Mouse (Mus musculus) kidney, embryonic 15.5 days (tissue): ENCODE data around the gene Tbl2. TPM values are rescaled to one million over a fixed set of nuclear protein-coding genes. Genes with fewer than 3 reads are reported as not detected.

ENCODE experiments used
- ATAC-seq: fragments of 200-750 bp; cut with Nextera tagmentation; replicated peaks from 2 replicates; pipeline ENCODE4 v1.8.0; 2017; ENCODE audit warnings: moderate TSS enrichment; ENCODE audit not compliant: low FRiP score
- H3K27ac ChIP-seq: fragments of 300-500 bp; sonication (generic); 2 replicates; pipeline ENCODE4 v1.5.1; 2015; ENCODE audit warnings: mild to moderate bottlenecking, inconsistent platforms
- H3K27me3 ChIP-seq: fragments of 300-500 bp; sonication (generic); 2 replicates; pipeline ENCODE4 v1.6.1; 2015; ENCODE audit warnings: inconsistent platforms
- H3K36me3 ChIP-seq: fragments of 300-500 bp; sonication (generic); 2 replicates; pipeline ENCODE4 v1.6.1; 2015; ENCODE audit warnings: inconsistent platforms
- H3K4me1 ChIP-seq: fragments of 300-500 bp; sonication (generic); 2 replicates; pipeline ENCODE4 v1.6.1; 2015; ENCODE audit warnings: inconsistent platforms
- H3K4me2 ChIP-seq: fragments of 300-500 bp; sonication (generic); 2 replicates; pipeline ENCODE4 v1.6.1; 2015; ENCODE audit warnings: moderate library complexity, mild to moderate bottlenecking, inconsistent platforms
- H3K4me3 ChIP-seq: fragments of 300-500 bp; sonication (generic); replicated peaks from 2 replicates; pipeline ENCODE4 v1.5.1; 2015; ENCODE audit warnings: mild to moderate bottlenecking, inconsistent platforms
- H3K9ac ChIP-seq: fragments of 300-500 bp; sonication (generic); 2 replicates; pipeline ENCODE4 v1.6.1; 2015; ENCODE audit warnings: mild to moderate bottlenecking, inconsistent platforms
- H3K9me3 ChIP-seq: fragments of 300-500 bp; sonication (generic); replicated peaks from 2 replicates; pipeline ENCODE4 v1.6.1; 2016; ENCODE audit warnings: inconsistent platforms
- WGBS: fragments of 180-500 bp; shearing (Covaris S2); methylation state at CpG from one replicate; pipeline ENCODE4 v1.1.7; 2015; ENCODE audit warnings: mixed read lengths; 5-methylcytosine and 5-hydroxymethylcytosine counted together
- polyA plus RNA-seq: library from polyadenylated mRNA; unstranded; fragments of >200 nt; fragmentation: Nextera tagmentation; extraction: Ambion mirVana; gene quantifications from 2 replicates; pipeline ENCODE4 v1.2.1, GENCODE M21; 2015

The Tbl2 gene
- polyA plus RNA-seq: 25.5 and 26.8 TPM in 2 replicates

DNA sequence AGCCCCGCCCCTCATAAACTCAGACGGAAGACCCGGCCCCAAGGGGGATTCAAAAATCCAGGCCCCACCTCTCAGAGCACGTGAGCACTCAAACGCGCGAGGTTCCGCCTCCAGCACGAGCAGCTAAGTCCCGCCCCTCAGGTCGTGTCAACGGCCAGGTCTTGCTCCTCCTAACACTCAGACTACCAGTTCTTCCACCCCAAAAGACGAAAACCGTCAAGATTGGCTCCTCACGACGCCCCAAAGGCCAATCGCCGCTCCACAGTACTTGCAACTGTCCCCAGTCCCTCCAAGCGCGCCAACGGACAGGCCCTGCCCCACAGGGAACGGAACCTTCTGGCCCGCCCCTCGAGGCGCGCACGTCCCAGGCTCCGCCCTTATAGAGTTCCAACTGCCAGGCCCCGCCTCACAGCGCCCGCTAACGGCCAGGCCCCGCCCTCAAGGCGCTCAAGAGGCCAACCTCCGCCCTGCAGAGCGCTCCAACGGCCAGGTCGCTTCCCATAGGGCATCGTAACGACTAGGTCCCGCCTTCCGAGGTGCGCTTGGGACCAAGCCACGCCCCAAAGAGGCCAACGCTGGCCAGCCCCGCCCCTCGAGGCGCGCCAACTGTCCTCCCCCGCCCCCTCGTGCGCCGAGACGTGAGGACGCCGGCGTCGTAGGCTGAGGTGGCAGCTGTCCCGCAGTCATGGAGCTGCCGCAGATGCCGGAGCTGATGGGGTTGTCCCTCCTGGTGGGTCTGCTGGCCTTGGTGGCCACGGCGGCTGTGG, at the start of gene Tbl2:
Gene Tbl2, plus strand, starts transcription at position 605 of the 767 bp plus-strand sequence.
- no peaks in the 10 kb centered on the region for H3K27me3 ChIP-seq
- H3K27ac ChIP-seq: peak within 1 kb of the TSS; percentile 98
- H3K4me2 ChIP-seq: peak within 1 kb of the TSS; percentile 72
- H3K9ac ChIP-seq: peak within 1 kb of the TSS; percentile 75
- H3K4me3 ChIP-seq: peak within 1 kb of the TSS; percentile 92
- H3K36me3 ChIP-seq: peaks cover 26% of the 10 kb centered on the region
- peak; percentile 99 for ATAC-seq
- H3K4me1 ChIP-seq: peaks cover 16% of the 10 kb centered on the region
- under 1% methylated on average over 63 of the region's 63 CpGs for WGBS
- no peaks in the 10 kb centered on the region for H3K9me3 ChIP-seq

DNA sequence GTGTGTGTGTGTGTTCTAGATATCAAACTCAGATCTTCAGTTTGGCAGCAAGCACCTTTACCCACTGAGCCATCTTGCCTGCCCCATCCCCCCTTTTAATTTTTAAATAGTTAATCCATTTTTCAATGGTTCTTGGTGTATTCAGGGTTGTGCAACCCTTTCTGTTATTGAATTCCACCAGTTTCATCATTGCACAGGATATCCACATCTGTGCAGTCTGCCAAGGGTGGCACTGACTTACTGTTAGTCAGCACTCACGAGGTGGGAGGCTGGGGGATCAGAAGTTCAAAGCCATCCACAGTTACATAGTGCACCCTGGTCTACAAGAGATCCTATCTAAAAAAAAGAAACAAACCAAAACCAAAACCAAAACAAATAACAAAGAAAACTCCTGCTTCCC, 48.5 kb upstream of the Tbl2 start:
- ATAC-seq: no peak
- Histone ChIP-seq H3K4me2 (no peak overlapping the region), H3K27me3 (peaks cover 19% of the 10 kb centered on the region), H3K9ac (no peak overlapping the region), H3K27ac (no peak overlapping the region), H3K4me1 (no peaks in the 10 kb centered on the region), H3K4me3 (no peak overlapping the region), H3K9me3 (no peaks in the 10 kb centered on the region), H3K36me3 (no peaks in the 10 kb centered on the region)
- 63% methylated on average over 1 of the region's 1 CpGs for WGBS

DNA sequence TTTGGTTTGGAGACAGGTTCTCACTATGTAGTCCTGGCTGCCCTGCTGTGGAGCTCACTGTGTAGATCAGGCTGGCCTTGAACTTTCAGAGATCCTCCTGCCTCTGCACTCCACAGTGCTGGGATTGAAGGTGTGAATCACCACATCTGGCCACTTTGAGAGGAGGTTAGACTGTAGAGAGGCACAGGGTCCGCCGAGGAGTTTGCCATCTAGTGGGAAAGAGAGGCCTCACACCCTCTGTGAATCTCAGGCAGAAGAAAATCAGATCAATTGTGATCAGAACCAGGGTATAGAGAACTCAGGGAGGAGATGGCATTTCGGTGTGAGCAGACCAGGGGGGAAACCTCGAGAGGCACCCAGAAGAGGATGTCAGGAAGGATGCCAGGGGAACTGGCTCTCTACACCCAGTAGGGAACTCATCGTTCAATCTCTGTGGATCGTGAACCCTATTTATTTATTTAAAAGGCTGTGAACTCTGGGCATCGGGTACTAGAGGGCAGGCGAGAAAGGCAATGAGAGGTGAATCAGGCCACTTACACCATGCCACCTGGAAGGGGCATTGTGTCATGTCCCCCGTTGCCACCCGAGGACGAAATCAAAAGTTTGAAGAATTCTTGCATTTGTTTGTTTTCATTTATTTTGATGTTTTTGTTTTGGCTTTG, 45.3 kb upstream of the Tbl2 start:
- Histone ChIP-seq H3K9me3 (no peaks in the 10 kb centered on the region), H3K27ac (no peak overlapping the region), H3K4me3 (no peak overlapping the region), H3K27me3 (peaks cover 50% of the 10 kb centered on the region), H3K36me3 (no peaks in the 10 kb centered on the region), H3K4me2 (no peak overlapping the region), H3K4me1 (peaks cover 25% of the 10 kb centered on the region), H3K9ac (no peak overlapping the region)
- no peak for ATAC-seq
- WGBS: 62% methylated on average over 11 of the region's 11 CpGs

DNA sequence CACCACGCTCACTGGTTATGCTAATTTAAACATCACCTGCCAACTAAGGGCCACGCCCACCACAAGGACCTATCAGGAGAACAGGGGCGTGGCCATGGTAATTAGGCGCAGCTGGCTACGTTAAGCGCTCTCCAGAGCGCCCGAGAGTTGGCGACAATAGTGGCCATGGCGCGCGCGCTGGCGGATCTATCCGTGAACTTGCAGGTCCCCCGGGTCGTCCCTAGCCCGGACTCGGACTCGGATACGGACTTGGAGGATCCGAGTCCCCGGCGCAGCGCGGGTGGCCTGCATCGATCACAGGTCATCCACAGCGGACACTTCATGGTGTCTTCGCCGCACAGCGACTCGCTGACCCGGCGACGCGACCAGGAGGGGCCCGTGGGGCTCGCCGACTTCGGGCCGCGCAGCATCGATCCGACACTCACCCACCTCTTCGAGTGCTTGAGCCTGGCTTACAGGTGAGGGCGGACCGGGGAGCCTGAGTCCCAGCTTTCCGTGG, 42.6 kb upstream of the Tbl2 start:
- Histone ChIP-seq H3K36me3 (no peaks in the 10 kb centered on the region), H3K4me3 (peak overlapping the region; percentile 57), H3K4me2 (peak overlapping the region; percentile 97), H3K4me1 (peaks cover 28% of the 10 kb centered on the region), H3K27me3 (peaks cover 52% of the 10 kb centered on the region), H3K9ac (peak overlapping the region; percentile 55), H3K9me3 (no peaks in the 10 kb centered on the region), H3K27ac (no peak overlapping the region)
- ATAC-seq: peak; percentile 84
- WGBS: under 1% methylated on average over 48 of the region's 48 CpGs

DNA sequence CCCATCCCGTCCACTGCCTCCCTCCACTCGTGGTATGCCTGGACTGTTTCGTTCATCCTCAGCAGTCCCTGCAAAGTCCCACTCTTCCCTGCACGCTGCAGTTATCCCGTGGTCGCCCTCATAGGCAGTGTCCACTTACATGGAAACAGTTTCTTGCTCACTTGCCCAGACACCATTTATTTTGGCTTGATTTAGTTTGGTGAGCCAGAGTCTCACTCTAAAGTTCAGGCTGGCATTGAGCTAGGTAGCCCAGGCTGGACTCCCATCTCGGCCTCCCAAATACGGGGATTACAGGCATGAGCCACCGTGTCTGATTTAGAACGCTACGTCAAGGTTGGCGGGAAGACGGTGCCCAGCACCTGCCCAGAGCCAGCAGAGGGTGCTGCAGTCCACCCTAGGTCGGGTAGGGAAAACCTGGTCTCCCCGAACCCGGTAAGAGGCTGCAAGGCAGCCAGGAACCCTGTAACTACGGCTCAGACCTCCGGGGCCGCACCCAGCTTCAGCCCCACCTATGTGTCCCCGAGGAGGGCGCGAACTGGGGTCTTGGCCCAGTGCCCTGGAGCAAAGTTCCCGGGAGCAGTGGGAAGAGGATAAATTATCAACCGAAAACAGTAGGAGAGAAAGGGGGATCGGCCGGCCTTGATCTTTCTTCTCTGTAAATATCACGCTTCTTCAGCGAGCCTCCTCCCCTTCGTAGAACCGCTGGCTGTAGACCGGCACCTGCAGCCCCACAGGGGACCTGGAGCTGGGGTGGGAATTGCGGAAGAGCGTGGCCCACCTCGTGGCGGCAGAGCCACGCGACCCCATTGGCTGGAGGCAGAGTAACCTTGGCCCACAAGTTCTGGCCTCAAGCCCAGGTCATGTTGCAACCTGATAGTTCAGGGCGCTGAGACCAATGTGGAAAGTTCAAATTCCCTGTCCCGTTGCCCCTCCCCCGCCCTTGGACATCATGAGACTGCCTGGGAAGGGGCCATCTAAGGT, 41.6 kb upstream of the Tbl2 start:
- 0 out of 2 replicates have a peak overlapping the region, but pooled peaks have one; percentile 37 for H3K27ac ChIP-seq
- WGBS: 7% methylated on average over 40 of the region's 40 CpGs
- 0 out of 2 replicates have a peak, but pooled peaks have one; percentile 20 for ATAC-seq
- H3K4me2 ChIP-seq: peak overlapping the region; percentile 97
- H3K36me3 ChIP-seq: no peaks in the 10 kb centered on the region
- peaks cover 52% of the 10 kb centered on the region for H3K27me3 ChIP-seq
- H3K4me3 ChIP-seq: peak overlapping the region; percentile 57
- peaks cover 28% of the 10 kb centered on the region for H3K4me1 ChIP-seq
- peak overlapping the region; percentile 55; the same call in 1 of the 2 replicates for H3K9ac ChIP-seq
- H3K9me3 ChIP-seq: no peaks in the 10 kb centered on the region

DNA sequence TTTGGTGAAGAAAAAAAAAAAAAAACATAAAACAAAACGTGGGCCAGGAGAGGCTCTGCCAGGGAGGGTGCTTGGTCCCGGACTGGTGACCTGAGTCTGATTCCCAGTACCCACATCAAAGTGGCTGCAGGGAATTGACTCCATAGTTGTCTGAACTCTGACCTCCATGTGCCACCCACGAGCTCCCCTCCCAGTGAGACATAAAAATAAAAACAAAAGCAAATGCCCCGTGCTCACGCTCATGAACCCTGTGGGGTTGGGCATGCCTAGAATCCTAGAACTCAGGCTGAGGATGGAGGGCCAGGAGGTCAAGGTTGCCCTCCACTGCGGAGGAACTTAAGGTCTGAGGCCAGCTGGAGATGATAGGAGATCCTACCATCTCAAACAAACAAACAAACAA, 40.4 kb upstream of the Tbl2 start:
- Histone ChIP-seq H3K4me1 (peaks cover 28% of the 10 kb centered on the region), H3K36me3 (no peaks in the 10 kb centered on the region), H3K4me3 (no peak overlapping the region), H3K4me2 (no peak overlapping the region), H3K27me3 (peaks cover 52% of the 10 kb centered on the region), H3K9ac (no peak overlapping the region), H3K27ac (no peak overlapping the region), H3K9me3 (no peaks in the 10 kb centered on the region)
- ATAC-seq: no peak
- 50% methylated on average over 6 of the region's 6 CpGs for WGBS

DNA sequence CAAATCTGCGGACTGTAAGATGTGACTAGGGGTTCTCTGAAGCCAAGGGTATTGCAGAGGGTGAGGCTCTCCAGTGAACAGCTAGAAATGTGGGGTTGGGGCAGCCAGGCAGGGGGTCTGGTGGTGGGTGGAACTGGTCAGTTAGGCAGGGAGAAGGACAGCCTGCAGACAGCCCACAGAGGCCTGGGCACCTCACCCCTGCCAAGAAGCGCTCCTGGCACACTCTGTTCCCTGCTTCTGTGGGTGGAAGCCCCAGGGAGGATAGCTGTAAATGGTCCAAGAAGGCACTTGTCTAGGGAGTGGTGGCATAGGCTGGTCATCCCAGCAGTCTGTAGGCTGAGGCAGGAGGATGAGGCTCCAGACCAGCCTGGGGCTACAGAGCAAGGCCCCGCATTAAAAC, 40.0 kb upstream of the Tbl2 start:
- no peak overlapping the region for H3K4me3 ChIP-seq
- H3K27ac ChIP-seq: no peak overlapping the region
- 92% methylated on average over 3 of the region's 3 CpGs for WGBS
- no peak overlapping the region for H3K9ac ChIP-seq
- ATAC-seq: no peak
- H3K4me1 ChIP-seq: peaks cover 28% of the 10 kb centered on the region
- no peaks in the 10 kb centered on the region for H3K36me3 ChIP-seq
- H3K9me3 ChIP-seq: no peaks in the 10 kb centered on the region
- H3K27me3 ChIP-seq: peaks cover 51% of the 10 kb centered on the region
- H3K4me2 ChIP-seq: no peak overlapping the region

DNA sequence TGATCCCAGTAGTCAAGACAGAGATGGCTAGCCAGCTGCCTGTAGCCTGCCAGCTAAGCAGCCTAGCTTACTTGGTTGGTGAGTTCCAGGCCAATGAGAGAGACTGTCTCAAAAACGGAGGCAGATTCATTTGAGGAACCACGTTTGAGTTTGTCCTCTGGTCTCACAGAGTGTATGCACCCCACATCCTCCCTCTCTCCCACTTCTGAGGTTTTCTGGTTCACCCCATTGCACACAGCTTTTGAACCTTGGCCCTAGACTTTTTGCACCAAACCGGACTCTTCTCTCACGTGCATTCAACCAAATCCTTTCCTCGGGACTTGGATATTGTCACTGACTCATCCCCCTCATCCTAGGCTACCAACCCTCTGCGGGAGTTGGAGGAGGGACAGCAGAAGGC, 39.5 kb upstream of the Tbl2 start:
- no peak for ATAC-seq
- Histone ChIP-seq H3K4me3 (no peak overlapping the region), H3K4me1 (peaks cover 28% of the 10 kb centered on the region), H3K27ac (no peak overlapping the region), H3K36me3 (no peaks in the 10 kb centered on the region), H3K9ac (no peak overlapping the region), H3K27me3 (peaks cover 47% of the 10 kb centered on the region), H3K4me2 (no peak overlapping the region), H3K9me3 (no peaks in the 10 kb centered on the region)
- 46% methylated on average over 6 of the region's 6 CpGs for WGBS

DNA sequence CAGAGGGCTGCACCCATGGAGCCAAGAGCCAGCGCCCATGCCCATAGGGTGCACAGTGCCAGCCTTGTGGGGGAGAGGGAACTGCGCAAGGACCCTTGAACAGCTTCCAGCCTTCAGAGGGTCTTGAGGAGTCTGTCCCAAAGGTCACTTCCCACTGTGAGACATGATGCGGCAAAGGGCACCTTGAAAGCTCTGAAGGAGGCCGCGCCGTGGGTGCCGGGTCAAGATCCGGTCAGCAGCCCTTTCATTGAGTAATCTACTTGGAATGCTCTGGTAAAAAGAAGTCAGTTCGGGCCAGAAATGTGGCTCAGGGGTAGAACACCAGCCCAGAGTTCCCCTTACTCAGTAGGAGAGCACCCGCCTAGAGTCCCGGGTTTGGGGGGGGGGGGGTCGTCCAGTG, 35.7 kb upstream of the Tbl2 start:
- ATAC-seq: no peak

DNA sequence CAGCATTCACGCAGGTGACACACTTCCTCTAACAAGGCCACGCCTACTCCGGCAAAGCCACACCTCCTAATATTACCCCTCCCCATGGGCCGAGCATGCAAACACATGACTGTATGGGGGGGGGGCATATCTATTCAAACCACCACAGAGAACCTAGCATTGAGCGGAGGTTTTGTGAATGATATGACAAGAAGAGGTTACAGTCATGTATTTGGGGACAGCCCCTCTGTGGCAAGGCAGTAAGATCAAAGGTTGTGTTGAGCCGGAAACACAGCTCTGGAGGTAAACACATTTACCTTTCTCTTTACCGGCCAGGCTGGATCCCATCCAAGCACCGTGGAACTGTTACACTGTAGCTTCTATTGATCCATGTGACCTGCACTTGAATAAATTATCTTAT, 34.2 kb upstream of the Tbl2 start:
- ATAC-seq: no peak
- H3K9ac ChIP-seq: no peak overlapping the region
- H3K4me2 ChIP-seq: no peak overlapping the region
- peaks cover 4% of the 10 kb centered on the region; the same call in 1 of the 2 replicates for H3K4me1 ChIP-seq
- 0 out of 2 replicates have a peak, but pooled peaks cover 2% of the 10 kb centered on the region for H3K27me3 ChIP-seq
- no peaks in the 10 kb centered on the region for H3K9me3 ChIP-seq
- no peaks in the 10 kb centered on the region for H3K36me3 ChIP-seq
- 81% methylated on average over 8 of the region's 8 CpGs for WGBS
- no peak overlapping the region for H3K27ac ChIP-seq
- H3K4me3 ChIP-seq: no peak overlapping the region

More for the DNA sequence above, 35.7 kb upstream of the Tbl2 start:
- peaks cover 6% of the 10 kb centered on the region; the same call in 1 of the 2 replicates for H3K4me1 ChIP-seq
- H3K9me3 ChIP-seq: no peaks in the 10 kb centered on the region
- no peak overlapping the region for H3K9ac ChIP-seq
- H3K27me3 ChIP-seq: peaks cover 10% of the 10 kb centered on the region
- H3K4me3 ChIP-seq: no peak overlapping the region
- H3K4me2 ChIP-seq: no peak overlapping the region
- 91% methylated on average over 11 of the region's 12 CpGs for WGBS
- no peaks in the 10 kb centered on the region for H3K36me3 ChIP-seq
- H3K27ac ChIP-seq: no peak overlapping the region

DNA sequence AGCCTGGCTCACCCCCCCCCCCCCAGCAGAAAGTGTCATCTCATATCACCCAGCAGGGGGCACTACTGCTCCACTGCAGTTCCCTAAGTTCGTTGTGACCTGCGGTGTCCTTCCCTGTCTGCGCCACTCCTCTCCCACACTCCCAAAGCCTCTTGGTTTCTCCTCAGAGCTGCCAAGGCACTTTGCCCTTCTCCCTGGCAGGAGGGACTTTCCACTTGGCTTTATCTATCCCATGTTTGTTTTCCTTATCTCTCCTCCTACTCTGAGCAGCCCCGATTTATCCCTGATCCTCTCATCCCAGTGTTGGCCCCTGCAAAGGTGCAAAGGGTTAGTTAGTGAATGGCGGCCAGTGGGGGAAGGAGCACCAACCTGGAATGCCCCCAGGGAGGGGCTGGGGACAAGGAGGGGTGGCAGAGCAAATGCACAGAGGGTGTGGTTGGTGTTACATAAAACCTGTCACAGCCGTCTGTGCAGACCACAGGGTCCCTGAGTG, 30.8 kb upstream of the Tbl2 start:
- ATAC-seq: 0 out of 2 replicates have a peak, but pooled peaks have one; percentile 36
- 20% methylated on average over 6 of the region's 6 CpGs for WGBS
- Histone ChIP-seq H3K36me3 (no peaks in the 10 kb centered on the region), H3K27ac (no peak overlapping the region), H3K27me3 (peaks cover 25% of the 10 kb centered on the region), H3K9ac (no peak overlapping the region), H3K4me2 (no peak overlapping the region), H3K9me3 (no peaks in the 10 kb centered on the region), H3K4me1 (peaks cover 4% of the 10 kb centered on the region; the same call in 1 of the 2 replicates), H3K4me3 (no peak overlapping the region)
